Mouse (Mus musculus) hindbrain, postnatal 0 days (tissue): ENCODE measurements around the gene Nek9. TPM values are rescaled to one million over a fixed set of nuclear protein-coding genes. Genes with fewer than 3 reads are reported as not detected.
A peak's percentile ranks its signal among the peaks of the same experiment; 100 is the strongest.

Experiments used
- ATAC-seq: fragments of 200-750 bp; cut with Nextera tagmentation; 2 replicates; pipeline ENCODE4 v1.8.0; 2017; ENCODE audit warnings: mild to moderate bottlenecking, moderate TSS enrichment, moderate library complexity
- DNase-seq: peaks from one replicate; pipeline ENCODE4 v3.0.0-alpha.2; 2015; ENCODE audit warnings: low spot score
- H3K27ac ChIP-seq: fragments of 300-500 bp; sonication (generic); 2 replicates; pipeline ENCODE4 v1.5.1; 2014; ENCODE audit warnings: mild to moderate bottlenecking
- H3K27me3 ChIP-seq: fragments of 300-500 bp; sonication (generic); 2 replicates; pipeline ENCODE4 v1.6.1; 2014; ENCODE audit warnings: low read length, mixed read lengths; ENCODE audit not compliant: insufficient read depth
- H3K36me3 ChIP-seq: fragments of 300-500 bp; sonication (generic); 2 replicates; pipeline ENCODE4 v1.6.1; 2014; ENCODE audit warnings: low read length, mixed read lengths; ENCODE audit not compliant: insufficient read depth
- H3K4me1 ChIP-seq: fragments of 300-500 bp; sonication (generic); 2 replicates; pipeline ENCODE4 v1.6.1; 2014; ENCODE audit warnings: antibody characterized with exemption, low read length, mixed read lengths; ENCODE audit not compliant: insufficient read depth
- H3K4me2 ChIP-seq: fragments of 300-500 bp; sonication (generic); 2 replicates; pipeline ENCODE4 v1.6.1; 2014; ENCODE audit warnings: low read depth, mild to moderate bottlenecking, low read length, moderate library complexity, mixed read lengths
- H3K4me3 ChIP-seq: fragments of 300-500 bp; sonication (generic); 2 replicates; pipeline ENCODE4 v1.5.1; 2014; ENCODE audit warnings: low read length
- H3K9ac ChIP-seq: fragments of 300-500 bp; sonication (generic); replicated peaks from 2 replicates; pipeline ENCODE4 v1.6.1; 2014; ENCODE audit warnings: mild to moderate bottlenecking, low read length, moderate library complexity, mixed read lengths
- H3K9me3 ChIP-seq: fragments of 300-500 bp; sonication (generic); 2 replicates; pipeline ENCODE4 v1.6.1; 2016; ENCODE audit warnings: low read length, mixed read lengths
- CTCF ChIP-seq: IDR thresholded peaks from 2 replicates; pipeline ENCODE4 v1.5.1; 2016; ENCODE audit warnings: antibody characterized with exemption, control low read depth, low read depth
- WGBS: fragments of 180-500 bp; shearing (Covaris S2); extraction: QIAGEN DNeasy Blood & Tissue Kit; methylation state at CpG from one replicate; pipeline ENCODE4 v1.1.7; 2014; 5-methylcytosine and 5-hydroxymethylcytosine counted together
- polyA plus RNA-seq: library from polyadenylated mRNA; unstranded; fragments of >200 nt; fragmentation: Nextera tagmentation; extraction: Ambion mirVana; gene quantifications from 2 replicates; pipeline ENCODE4 v1.2.1, GENCODE M21; 2015
- total RNA-seq: library from RNA; depleted of rRNA; stranded (reverse); fragments of >200 nt; gene quantifications from 2 replicates; pipeline ENCODE4 v1.2.3, GENCODE M21; 2014

The Nek9 gene
- total and polyA plus RNA-seq, 2 experiments from 2014 or later, result 10.5 to 21.5 TPM

DNA sequence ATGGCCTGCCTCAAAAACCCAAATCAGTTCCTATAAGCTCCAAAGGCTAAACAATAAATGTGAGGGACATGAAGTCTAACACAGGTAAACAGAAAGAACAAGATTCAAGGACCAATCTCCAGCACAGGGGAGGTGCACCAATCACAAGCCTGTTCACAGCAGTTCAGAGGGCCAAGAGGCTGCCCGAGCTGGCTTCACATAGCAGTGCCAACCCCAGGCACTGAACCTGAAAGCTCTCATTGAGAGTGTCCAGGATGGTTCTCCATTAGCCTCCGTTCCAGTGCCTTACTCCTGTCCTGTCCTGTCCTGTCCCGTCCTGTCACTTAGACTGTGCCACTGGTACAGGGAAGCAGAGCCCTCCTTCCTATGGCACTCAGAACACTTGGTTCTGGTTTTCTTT is 8.0 kb upstream of the Nek9 start:
- Histone ChIP-seq H3K27me3 (no peaks in the 10 kb centered on the region), H3K9me3 (no peaks in the 10 kb centered on the region), H3K36me3 (peaks cover 7% of the 10 kb centered on the region; the same call in 1 of the 2 replicates), H3K9ac (no peak overlapping the region), H3K27ac (no peak overlapping the region), H3K4me2 (no peak overlapping the region), H3K4me1 (no peaks in the 10 kb centered on the region), H3K4me3 (no peak overlapping the region)
- ATAC-seq, result no peak
- 65% methylated on average over 3 of the region's 3 CpGs for WGBS
- TF ChIP-seq CTCF, result no peak
- DNase-seq, result no peak

DNA sequence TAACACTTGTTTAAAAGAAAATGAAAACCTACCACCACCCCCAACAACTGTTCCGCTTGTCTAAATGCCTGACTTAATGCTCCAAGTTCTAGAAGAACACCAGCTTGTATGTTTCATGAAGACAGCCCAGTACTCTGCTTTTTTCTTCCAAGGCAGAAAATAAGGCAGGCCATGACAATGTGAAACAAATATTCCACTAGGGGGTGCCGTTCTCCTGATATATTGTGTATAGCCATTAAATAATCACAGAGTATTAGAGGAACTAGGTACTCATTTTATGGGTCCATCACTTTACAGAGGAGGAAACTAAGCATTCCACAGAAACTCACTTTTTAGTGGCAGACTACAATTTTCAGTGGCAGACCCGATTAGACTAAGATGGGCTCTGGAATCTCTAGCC is 7.2 kb upstream of the Nek9 start:
- Histone ChIP-seq H3K4me3 (no peak overlapping the region), H3K27ac (no peak overlapping the region), H3K4me2 (no peak overlapping the region), H3K4me1 (no peaks in the 10 kb centered on the region), H3K36me3 (peaks cover 7% of the 10 kb centered on the region; the same call in 1 of the 2 replicates), H3K27me3 (no peaks in the 10 kb centered on the region), H3K9me3 (no peaks in the 10 kb centered on the region), H3K9ac (no peak overlapping the region)
- 57% methylated on average over 3 of the region's 3 CpGs for WGBS
- DNase-seq, result peak; percentile 93
- peak; percentile 72 for TF ChIP-seq CTCF
- 0 out of 2 replicates have a peak, but pooled peaks have one; percentile 52 for ATAC-seq

DNA sequence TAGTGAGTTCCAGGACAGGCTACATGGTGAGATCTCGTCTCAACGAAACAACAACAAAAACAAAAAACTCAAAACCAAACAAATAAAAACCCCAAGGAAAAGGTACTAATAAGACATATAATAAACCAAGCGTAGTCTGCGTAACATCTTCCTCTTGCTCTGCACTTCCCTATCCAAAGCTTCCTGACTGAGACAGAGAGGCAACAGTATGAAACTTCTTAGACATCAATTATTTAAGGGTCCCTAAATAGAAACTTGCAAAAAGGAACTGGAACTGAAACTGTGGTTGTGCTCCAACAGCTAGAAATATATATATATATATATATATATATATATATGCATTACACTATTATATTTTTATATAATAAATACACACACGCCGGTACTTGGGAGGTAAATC is 6.4 kb upstream of the Nek9 start:
- DNase-seq, result no peak
- no peak overlapping the region for H3K27ac ChIP-seq
- no peaks in the 10 kb centered on the region for H3K27me3 ChIP-seq
- no peaks in the 10 kb centered on the region for H3K9me3 ChIP-seq
- no peak for ATAC-seq
- WGBS, result 91% methylated on average over 6 of the region's 6 CpGs
- no peak overlapping the region for H3K9ac ChIP-seq
- no peaks in the 10 kb centered on the region for H3K4me1 ChIP-seq
- H3K4me3 ChIP-seq, result no peak overlapping the region
- peaks cover 7% of the 10 kb centered on the region; the same call in 1 of the 2 replicates for H3K36me3 ChIP-seq
- TF ChIP-seq CTCF, result no peak
- H3K4me2 ChIP-seq, result no peak overlapping the region

- H3K36me3 ChIP-seq, result peaks cover 7% of the 10 kb centered on the region; the same call in 1 of the 2 replicates
- no peak overlapping the region for H3K4me3 ChIP-seq
- no peaks in the 10 kb centered on the region for H3K27me3 ChIP-seq
- H3K27ac ChIP-seq, result no peak overlapping the region
- no peak for TF ChIP-seq CTCF
- ATAC-seq (no peak), DNase-seq (no peak)
- WGBS, result 73% methylated on average over 7 of the region's 7 CpGs
- no peak overlapping the region for H3K9ac ChIP-seq
- H3K9me3 ChIP-seq, result no peaks in the 10 kb centered on the region
- H3K4me2 ChIP-seq, result no peak overlapping the region
- no peaks in the 10 kb centered on the region for H3K4me1 ChIP-seq
Observed at GRCm38 (mm10) chr12:85344252-85344651, 5.1 kb upstream of the Nek9 start.

DNA sequence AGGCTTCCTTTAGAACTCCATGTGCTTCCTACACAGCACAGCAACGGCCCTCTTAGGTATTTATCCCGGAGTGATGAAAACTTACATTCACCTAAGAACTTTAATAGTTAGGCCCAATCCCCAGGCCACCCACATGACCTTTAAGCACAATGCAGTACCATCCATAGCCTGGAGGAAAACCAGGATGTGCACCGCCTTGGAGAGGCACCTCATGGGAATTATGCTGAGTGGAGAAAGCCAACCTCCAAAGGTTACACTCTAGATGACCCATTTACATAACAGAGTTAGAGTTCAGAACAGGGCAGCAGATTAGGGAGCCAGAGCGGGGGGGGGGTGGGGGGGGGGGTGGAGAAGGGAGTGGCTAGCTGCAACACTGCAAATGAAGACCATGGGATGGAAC is 3.1 kb upstream of the Nek9 start:
- Histone ChIP-seq H3K4me3 (no peak overlapping the region), H3K9me3 (no peaks in the 10 kb centered on the region), H3K4me1 (0 out of 2 replicates have a peak, but pooled peaks cover 7% of the 10 kb centered on the region), H3K36me3 (no peaks in the 10 kb centered on the region; the same call in 1 of the 2 replicates), H3K27me3 (no peaks in the 10 kb centered on the region), H3K27ac (no peak overlapping the region), H3K4me2 (no peak overlapping the region), H3K9ac (no peak overlapping the region)
- WGBS, result 70% methylated on average over 3 of the region's 4 CpGs
- TF ChIP-seq CTCF, result peak; percentile 6; the same call in 1 of the 2 replicates
- no peak for DNase-seq
- no peak for ATAC-seq

GRCm38 (mm10) chr12:85341131-85341530 is 2.0 kb upstream of the Nek9 start:
- H3K9ac ChIP-seq, result no peak overlapping the region
- no peaks in the 10 kb centered on the region; the same call in 1 of the 2 replicates for H3K36me3 ChIP-seq
- ATAC-seq (peak; percentile 44; the same call in 1 of the 2 replicates), DNase-seq (peak; percentile 94)
- no peak overlapping the region for H3K4me2 ChIP-seq
- H3K27ac ChIP-seq, result no peak overlapping the region
- H3K4me1 ChIP-seq, result 0 out of 2 replicates have a peak, but pooled peaks cover 7% of the 10 kb centered on the region
- WGBS, result 69% methylated on average over 1 of the region's 1 CpGs
- no peak overlapping the region for H3K4me3 ChIP-seq
- H3K9me3 ChIP-seq, result no peaks in the 10 kb centered on the region
- peak; percentile 74 for TF ChIP-seq CTCF
- H3K27me3 ChIP-seq, result no peaks in the 10 kb centered on the region

- H3K4me3 ChIP-seq, result no peak overlapping the region
- ATAC-seq, result no peak
- peak overlapping the region; percentile 69; the same call in 1 of the 2 replicates for H3K4me2 ChIP-seq
- WGBS, result 44% methylated on average over 4 of the region's 4 CpGs
- H3K4me1 ChIP-seq, result 0 out of 2 replicates have a peak, but pooled peaks cover 7% of the 10 kb centered on the region
- no peak overlapping the region for H3K27ac ChIP-seq
- no peaks in the 10 kb centered on the region for H3K9me3 ChIP-seq
- TF ChIP-seq CTCF, result 0 out of 2 replicates have a peak, but pooled peaks have one; percentile 11
- no peaks in the 10 kb centered on the region; the same call in 1 of the 2 replicates for H3K36me3 ChIP-seq
- H3K27me3 ChIP-seq, result no peaks in the 10 kb centered on the region
- peak; percentile 13 for DNase-seq
- no peak overlapping the region for H3K9ac ChIP-seq
Observed at GRCm38 (mm10) chr12:85339947-85340346, 785 bp upstream of the Nek9 start.
